Mouse (Mus musculus): ENCODE measurements around the gene Prkci. TPM values are rescaled to one million over a fixed set of nuclear protein-coding genes. Genes with fewer than 3 reads are reported as not detected.

Prkci gene
- polyA plus RNA-seq, 1 experiment from 2014 or later: 43.1 TPM

- no peaks in the 10 kb centered on the region for H3K36me3 ChIP-seq (ENCODE audit: control insufficient read depth, insufficient read depth, low read length)
- no peaks in the 10 kb centered on the region for H3K9me3 ChIP-seq (ENCODE audit: control insufficient read depth, low read length)
- H3K4me2 ChIP-seq (ENCODE audit: low read depth, severe bottlenecking): no peak overlapping the region
- no peak for DNase-seq (ENCODE audit: low spot score)
- no peak overlapping the region for H3K4me3 ChIP-seq (ENCODE audit: low read depth, low read length)
- ATAC-seq (ENCODE audit: insufficient number of reproducible peaks, low FRiP score, low TSS enrichment, low read depth): no peak
- no peak overlapping the region for H3K27ac ChIP-seq (replicated peaks; ENCODE audit: low read depth, low read length)
- no peak overlapping the region for H3K9ac ChIP-seq (ENCODE audit: low read length)
- 86% methylated on average over 5 of the region's 5 CpGs for WGBS
- H3K4me1 ChIP-seq (ENCODE audit: control insufficient read depth, insufficient read depth, low read length): peaks cover 6% of the 10 kb centered on the region; the same call in 1 of the 2 replicates
- H3K27me3 ChIP-seq (ENCODE audit: control insufficient read depth, insufficient read depth, low read length): no peaks in the 10 kb centered on the region
Observed at GRCm38 (mm10) chr3:31019793-31020447, 24.4 kb downstream of the Prkci start.

GRCm38 (mm10) chr3:31020656-31021055 lies 25.1 kb downstream of the Prkci start:
- H3K4me2 ChIP-seq (ENCODE audit: low read depth, severe bottlenecking): no peak overlapping the region
- no peaks in the 10 kb centered on the region for H3K36me3 ChIP-seq (ENCODE audit: control insufficient read depth, insufficient read depth, low read length)
- 84% methylated on average over 4 of the region's 4 CpGs for WGBS
- DNase-seq (ENCODE audit: low spot score) (no peak), ATAC-seq (ENCODE audit: insufficient number of reproducible peaks, low FRiP score, low TSS enrichment, low read depth) (no peak)
- H3K4me1 ChIP-seq (ENCODE audit: control insufficient read depth, insufficient read depth, low read length): peaks cover 6% of the 10 kb centered on the region; the same call in 1 of the 2 replicates
- no peak overlapping the region for H3K9ac ChIP-seq (ENCODE audit: low read length)
- no peak overlapping the region for H3K4me3 ChIP-seq (ENCODE audit: low read depth, low read length)
- H3K9me3 ChIP-seq (ENCODE audit: control insufficient read depth, low read length): no peaks in the 10 kb centered on the region
- H3K27ac ChIP-seq (replicated peaks; ENCODE audit: low read depth, low read length): no peak overlapping the region
- H3K27me3 ChIP-seq (ENCODE audit: control insufficient read depth, insufficient read depth, low read length): no peaks in the 10 kb centered on the region

- Histone ChIP-seq H3K36me3 (ENCODE audit: control insufficient read depth, insufficient read depth, low read length) (no peaks in the 10 kb centered on the region), H3K4me3 (ENCODE audit: low read depth, low read length) (no peak overlapping the region), H3K4me2 (ENCODE audit: low read depth, severe bottlenecking) (no peak overlapping the region), H3K9me3 (ENCODE audit: control insufficient read depth, low read length) (no peaks in the 10 kb centered on the region), H3K4me1 (ENCODE audit: control insufficient read depth, insufficient read depth, low read length) (no peaks in the 10 kb centered on the region), H3K9ac (ENCODE audit: low read length) (no peak overlapping the region), H3K27me3 (ENCODE audit: control insufficient read depth, insufficient read depth, low read length) (no peaks in the 10 kb centered on the region), H3K27ac (replicated peaks; ENCODE audit: low read depth, low read length) (no peak overlapping the region; the same call in 1 of the 2 replicates)
- WGBS: 24% methylated on average over 7 of the region's 7 CpGs
- ATAC-seq (ENCODE audit: insufficient number of reproducible peaks, low FRiP score, low TSS enrichment, low read depth) (peak; percentile 51; the same call in 1 of the 2 replicates), DNase-seq (ENCODE audit: low spot score) (peak; percentile 38)
Observed at GRCm38 (mm10) chr3:31022895-31023436, 27.4 kb downstream of the Prkci start.

- Histone ChIP-seq H3K36me3 (ENCODE audit: control insufficient read depth, insufficient read depth, low read length) (no peaks in the 10 kb centered on the region), H3K27me3 (ENCODE audit: control insufficient read depth, insufficient read depth, low read length) (no peaks in the 10 kb centered on the region), H3K4me2 (ENCODE audit: low read depth, severe bottlenecking) (no peak overlapping the region), H3K4me3 (ENCODE audit: low read depth, low read length) (no peak overlapping the region), H3K27ac (replicated peaks; ENCODE audit: low read depth, low read length) (no peak overlapping the region), H3K4me1 (ENCODE audit: control insufficient read depth, insufficient read depth, low read length) (no peaks in the 10 kb centered on the region), H3K9me3 (ENCODE audit: control insufficient read depth, low read length) (no peaks in the 10 kb centered on the region), H3K9ac (ENCODE audit: low read length) (no peak overlapping the region)
- no peak for DNase-seq (ENCODE audit: low spot score)
- ATAC-seq (ENCODE audit: insufficient number of reproducible peaks, low FRiP score, low TSS enrichment, low read depth): no peak
- 93% methylated on average over 8 of the region's 8 CpGs for WGBS
Observed at GRCm38 (mm10) chr3:31027718-31028117, 32.2 kb downstream of the Prkci start.

- DNase-seq (ENCODE audit: low spot score) (no peak), ATAC-seq (ENCODE audit: insufficient number of reproducible peaks, low FRiP score, low TSS enrichment, low read depth) (no peak)
- Histone ChIP-seq H3K27ac (replicated peaks; ENCODE audit: low read depth, low read length) (no peak overlapping the region), H3K4me2 (ENCODE audit: low read depth, severe bottlenecking) (no peak overlapping the region), H3K4me3 (ENCODE audit: low read depth, low read length) (no peak overlapping the region), H3K9me3 (ENCODE audit: control insufficient read depth, low read length) (no peaks in the 10 kb centered on the region), H3K36me3 (ENCODE audit: control insufficient read depth, insufficient read depth, low read length) (peaks cover 4% of the 10 kb centered on the region; the same call in 1 of the 2 replicates), H3K27me3 (ENCODE audit: control insufficient read depth, insufficient read depth, low read length) (no peaks in the 10 kb centered on the region), H3K9ac (ENCODE audit: low read length) (no peak overlapping the region), H3K4me1 (ENCODE audit: control insufficient read depth, insufficient read depth, low read length) (no peaks in the 10 kb centered on the region)
- 90% methylated on average over 9 of the region's 9 CpGs for WGBS
Observed at GRCm38 (mm10) chr3:31031621-31032020, 36.1 kb downstream of the Prkci start.

- WGBS: 86% methylated on average over 3 of the region's 3 CpGs
- no peak for ATAC-seq (ENCODE audit: insufficient number of reproducible peaks, low FRiP score, low TSS enrichment, low read depth)
- Histone ChIP-seq H3K9me3 (ENCODE audit: control insufficient read depth, low read length) (no peaks in the 10 kb centered on the region), H3K27me3 (ENCODE audit: control insufficient read depth, insufficient read depth, low read length) (no peaks in the 10 kb centered on the region), H3K4me2 (ENCODE audit: low read depth, severe bottlenecking) (no peak overlapping the region), H3K9ac (ENCODE audit: low read length) (no peak overlapping the region), H3K4me1 (ENCODE audit: control insufficient read depth, insufficient read depth, low read length) (no peaks in the 10 kb centered on the region), H3K36me3 (ENCODE audit: control insufficient read depth, insufficient read depth, low read length) (peaks cover 4% of the 10 kb centered on the region; the same call in 1 of the 2 replicates), H3K27ac (replicated peaks; ENCODE audit: low read depth, low read length) (no peak overlapping the region), H3K4me3 (ENCODE audit: low read depth, low read length) (no peak overlapping the region)
- no peak for DNase-seq (ENCODE audit: low spot score)
Observed at GRCm38 (mm10) chr3:31033644-31034043, 38.1 kb downstream of the Prkci start.

GRCm38 (mm10) chr3:31037851-31038250 lies 42.3 kb downstream of the Prkci start:
- ATAC-seq (ENCODE audit: insufficient number of reproducible peaks, low FRiP score, low TSS enrichment, low read depth) (no peak), DNase-seq (ENCODE audit: low spot score) (no peak)
- Histone ChIP-seq H3K27ac (replicated peaks; ENCODE audit: low read depth, low read length) (no peak overlapping the region), H3K9ac (ENCODE audit: low read length) (no peak overlapping the region), H3K27me3 (ENCODE audit: control insufficient read depth, insufficient read depth, low read length) (no peaks in the 10 kb centered on the region), H3K9me3 (ENCODE audit: control insufficient read depth, low read length) (no peaks in the 10 kb centered on the region), H3K36me3 (ENCODE audit: control insufficient read depth, insufficient read depth, low read length) (peaks cover 4% of the 10 kb centered on the region; the same call in 1 of the 2 replicates), H3K4me1 (ENCODE audit: control insufficient read depth, insufficient read depth, low read length) (no peaks in the 10 kb centered on the region), H3K4me2 (ENCODE audit: low read depth, severe bottlenecking) (no peak overlapping the region), H3K4me3 (ENCODE audit: low read depth, low read length) (no peak overlapping the region)
- WGBS: 90% methylated on average over 13 of the region's 13 CpGs

- Histone ChIP-seq H3K36me3 (ENCODE audit: control insufficient read depth, insufficient read depth, low read length) (peaks cover 4% of the 10 kb centered on the region; the same call in 1 of the 2 replicates), H3K4me2 (ENCODE audit: low read depth, severe bottlenecking) (no peak overlapping the region), H3K27ac (replicated peaks; ENCODE audit: low read depth, low read length) (no peak overlapping the region), H3K9ac (ENCODE audit: low read length) (no peak overlapping the region), H3K4me1 (ENCODE audit: control insufficient read depth, insufficient read depth, low read length) (no peaks in the 10 kb centered on the region), H3K4me3 (ENCODE audit: low read depth, low read length) (no peak overlapping the region), H3K27me3 (ENCODE audit: control insufficient read depth, insufficient read depth, low read length) (no peaks in the 10 kb centered on the region), H3K9me3 (ENCODE audit: control insufficient read depth, low read length) (no peaks in the 10 kb centered on the region)
- WGBS: 92% methylated on average over 10 of the region's 10 CpGs
- DNase-seq (ENCODE audit: low spot score): no peak
- no peak for ATAC-seq (ENCODE audit: insufficient number of reproducible peaks, low FRiP score, low TSS enrichment, low read depth)
Observed at GRCm38 (mm10) chr3:31038689-31039088, 43.1 kb downstream of the Prkci start.
